Mouse (Mus musculus): ENCODE results near the gene Dnah12. TPM values are rescaled to one million over a fixed set of nuclear protein-coding genes. Genes with fewer than 3 reads are reported as not detected.
"Not testable (repeated sequence)": the region's sequence is repeated elsewhere in the genome, so short reads cannot be mapped to it uniquely, and the experiment has no call there.

The Dnah12 gene
- polyA plus RNA-seq, 1 experiment from 2014 or later, result 0.06 TPM

GRCm38 (mm10) chr14:26669292-26670073, 23.6 kb upstream of the Dnah12 start, which contains the start of gene Pde12:
TSS of gene Pde12 (minus strand) at chr14:26669883.
- peaks cover 22% of the 10 kb centered on the region for H3K36me3 ChIP-seq
- no peaks in the 10 kb centered on the region for H3K9me3 ChIP-seq (replicated peaks)
- H3K9ac ChIP-seq, result peak within 1 kb of the TSS; percentile 94
- peak within 1 kb of the TSS; percentile 97 for H3K4me3 ChIP-seq
- no peaks in the 10 kb centered on the region for H3K27me3 ChIP-seq (replicated peaks)
- peaks cover 59% of the 10 kb centered on the region for H3K4me1 ChIP-seq
- peak within 1 kb of the TSS; percentile 88 for H3K27ac ChIP-seq
- peak; percentile 85 for ATAC-seq
- peak within 1 kb of the TSS; percentile 84 for H3K4me2 ChIP-seq
- WGBS (ENCODE audit: insufficient replicate concordance), result under 1% methylated on average over 70 of the region's 70 CpGs

GRCm38 (mm10) chr14:26670964-26671363, 22.1 kb upstream of the Dnah12 start:
- peak overlapping the region; percentile 39; the same call in 1 of the 2 replicates for H3K27ac ChIP-seq
- H3K4me2 ChIP-seq, result peak overlapping the region; percentile 84
- no peak for ATAC-seq
- peaks cover 9% of the 10 kb centered on the region for H3K36me3 ChIP-seq
- no peaks in the 10 kb centered on the region for H3K27me3 ChIP-seq (replicated peaks)
- peak overlapping the region; percentile 97; the same call in 1 of the 2 replicates for H3K4me3 ChIP-seq
- H3K9me3 ChIP-seq (replicated peaks), result no peaks in the 10 kb centered on the region
- H3K4me1 ChIP-seq, result peaks cover 71% of the 10 kb centered on the region
- H3K9ac ChIP-seq, result no peak overlapping the region

GRCm38 (mm10) chr14:26671870-26672615, 21.0 kb upstream of the Dnah12 start:
- not testable (repeated sequence) for H3K36me3 ChIP-seq; H3K27ac ChIP-seq; H3K9me3 ChIP-seq (replicated peaks); H3K27me3 ChIP-seq (replicated peaks); ATAC-seq
- H3K4me3 ChIP-seq, result peak overlapping the region; percentile 34
- WGBS (ENCODE audit: insufficient replicate concordance), result 40% methylated on average over 17 of the region's 17 CpGs
- peak overlapping the region; percentile 84 for H3K4me2 ChIP-seq
- H3K4me1 ChIP-seq, result peaks cover 64% of the 10 kb centered on the region
- H3K9ac ChIP-seq, result peak overlapping the region; percentile 49; the same call in 1 of the 2 replicates

- not testable (repeated sequence) for H3K9ac ChIP-seq; H3K9me3 ChIP-seq (replicated peaks); ATAC-seq; H3K4me2 ChIP-seq; H3K27ac ChIP-seq; H3K36me3 ChIP-seq; H3K4me3 ChIP-seq; H3K27me3 ChIP-seq (replicated peaks)
- WGBS (ENCODE audit: insufficient replicate concordance), result 93% methylated on average over 2 of the region's 2 CpGs
- peaks cover 53% of the 10 kb centered on the region for H3K4me1 ChIP-seq
These were observed 18.5 kb upstream of the Dnah12 start for GRCm38 (mm10) chr14:26674476-26675169.

GRCm38 (mm10) chr14:26675371-26675770, 17.7 kb upstream of the Dnah12 start:
- no peak overlapping the region for H3K27ac ChIP-seq
- no peaks in the 10 kb centered on the region for H3K9me3 ChIP-seq (replicated peaks)
- WGBS (ENCODE audit: insufficient replicate concordance), result 15% methylated on average over 12 of the region's 12 CpGs
- H3K4me3 ChIP-seq, result peak overlapping the region; percentile 31
- H3K36me3 ChIP-seq, result no peaks in the 10 kb centered on the region
- peak overlapping the region; percentile 66 for H3K4me2 ChIP-seq
- peak overlapping the region; percentile 36 for H3K9ac ChIP-seq
- H3K27me3 ChIP-seq (replicated peaks), result no peaks in the 10 kb centered on the region
- peaks cover 51% of the 10 kb centered on the region for H3K4me1 ChIP-seq
- peak; percentile 81 for ATAC-seq

- no peak overlapping the region for H3K27ac ChIP-seq
- no peaks in the 10 kb centered on the region for H3K9me3 ChIP-seq (replicated peaks)
- H3K4me3 ChIP-seq, result peak overlapping the region; percentile 31
- WGBS (ENCODE audit: insufficient replicate concordance), result 41% methylated on average over 5 of the region's 5 CpGs
- peaks cover 47% of the 10 kb centered on the region for H3K4me1 ChIP-seq
- H3K27me3 ChIP-seq (replicated peaks), result no peaks in the 10 kb centered on the region
- H3K36me3 ChIP-seq, result no peaks in the 10 kb centered on the region
- ATAC-seq, result peak; percentile 85
- peak overlapping the region; percentile 36 for H3K9ac ChIP-seq
- peak overlapping the region; percentile 66 for H3K4me2 ChIP-seq
These were observed 17.3 kb upstream of the Dnah12 start for GRCm38 (mm10) chr14:26675791-26676190.

GRCm38 (mm10) chr14:26690727-26691126, 2.3 kb upstream of the Dnah12 start:
- Histone ChIP-seq H3K27ac (no peak overlapping the region), H3K9ac (no peak overlapping the region), H3K9me3 (replicated peaks) (no peaks in the 10 kb centered on the region), H3K27me3 (replicated peaks) (no peaks in the 10 kb centered on the region), H3K4me1 (no peaks in the 10 kb centered on the region), H3K4me2 (no peak overlapping the region), H3K36me3 (no peaks in the 10 kb centered on the region), H3K4me3 (no peak overlapping the region)
- 52% methylated on average over 2 of the region's 2 CpGs for WGBS (ENCODE audit: insufficient replicate concordance)
- ATAC-seq, result no peak

GRCm38 (mm10) chr14:26691363-26691762, 1.7 kb upstream of the Dnah12 start:
- H3K4me1 ChIP-seq, result no peaks in the 10 kb centered on the region
- H3K4me2 ChIP-seq, result no peak overlapping the region
- no peaks in the 10 kb centered on the region for H3K9me3 ChIP-seq (replicated peaks)
- H3K9ac ChIP-seq, result no peak overlapping the region
- H3K36me3 ChIP-seq, result no peaks in the 10 kb centered on the region
- no peak for ATAC-seq
- 52% methylated on average over 2 of the region's 2 CpGs for WGBS (ENCODE audit: insufficient replicate concordance)
- H3K27ac ChIP-seq, result no peak overlapping the region
- no peaks in the 10 kb centered on the region for H3K27me3 ChIP-seq (replicated peaks)
- H3K4me3 ChIP-seq, result no peak overlapping the region

GRCm38 (mm10) chr14:26697912-26698311, 4.8 kb downstream of the Dnah12 start:
- ATAC-seq, result no peak
- Histone ChIP-seq H3K27ac (no peak overlapping the region), H3K9ac (no peak overlapping the region), H3K9me3 (replicated peaks) (no peaks in the 10 kb centered on the region), H3K4me2 (no peak overlapping the region), H3K4me3 (no peak overlapping the region), H3K27me3 (replicated peaks) (no peaks in the 10 kb centered on the region), H3K36me3 (no peaks in the 10 kb centered on the region), H3K4me1 (no peaks in the 10 kb centered on the region)

- not testable (repeated sequence) for H3K4me2 ChIP-seq; H3K9me3 ChIP-seq (replicated peaks); H3K36me3 ChIP-seq; H3K4me3 ChIP-seq; H3K27ac ChIP-seq; H3K27me3 ChIP-seq (replicated peaks); ATAC-seq; H3K9ac ChIP-seq; H3K4me1 ChIP-seq
- 71% methylated on average over 5 of the region's 5 CpGs for WGBS (ENCODE audit: insufficient replicate concordance)
These were observed 12.2 kb downstream of the Dnah12 start for GRCm38 (mm10) chr14:26705246-26705645.

- H3K27ac ChIP-seq; H3K36me3 ChIP-seq; H3K27me3 ChIP-seq (replicated peaks); H3K4me3 ChIP-seq; H3K4me1 ChIP-seq; H3K4me2 ChIP-seq; H3K9me3 ChIP-seq (replicated peaks); H3K9ac ChIP-seq: not testable (repeated sequence)
- WGBS (ENCODE audit: insufficient replicate concordance), result 20% methylated on average over 2 of the region's 2 CpGs
- peak; percentile 49 for ATAC-seq
These were observed 26.6 kb downstream of the Dnah12 start for GRCm38 (mm10) chr14:26719696-26720095.

- ATAC-seq, result no peak
- Histone ChIP-seq H3K27me3 (replicated peaks) (no peaks in the 10 kb centered on the region), H3K36me3 (no peaks in the 10 kb centered on the region), H3K27ac (no peak overlapping the region), H3K4me2 (no peak overlapping the region), H3K9ac (no peak overlapping the region), H3K4me1 (no peaks in the 10 kb centered on the region), H3K9me3 (replicated peaks) (no peaks in the 10 kb centered on the region), H3K4me3 (no peak overlapping the region)
- 74% methylated on average over 3 of the region's 3 CpGs for WGBS (ENCODE audit: insufficient replicate concordance)
These were observed 31.8 kb downstream of the Dnah12 start for GRCm38 (mm10) chr14:26724898-26725297.

Measured in liver, embryonic 12.5 days (tissue).